Mouse (Mus musculus): ENCODE measurements around the gene Capn2.

The Capn2 gene

GRCm38 (mm10) chr1:182501815-182502405, 15.5 kb downstream of the Capn2 start:
- no peak for DNase-seq (ENCODE audit: low read depth, low spot score)

- peak; percentile 57 for DNase-seq (ENCODE audit: low read depth, low spot score)
These were observed 16.6 kb downstream of the Capn2 start for GRCm38 (mm10) chr1:182500843-182501242.

- no peak for DNase-seq (ENCODE audit: low read depth, low spot score)
These were observed 17.2 kb downstream of the Capn2 start for GRCm38 (mm10) chr1:182500224-182500623.

GRCm38 (mm10) chr1:182499443-182500089, 17.8 kb downstream of the Capn2 start:
- no peak for DNase-seq (ENCODE audit: low read depth, low spot score)

GRCm38 (mm10) chr1:182497736-182498135, 19.7 kb downstream of the Capn2 start:
- no peak for DNase-seq (ENCODE audit: low read depth, low spot score)

- no peak for DNase-seq (ENCODE audit: low read depth, low spot score)
These were observed 20.7 kb downstream of the Capn2 start for GRCm38 (mm10) chr1:182496685-182497084.

- DNase-seq (ENCODE audit: low read depth, low spot score), result no peak
These were observed 22.9 kb downstream of the Capn2 start for GRCm38 (mm10) chr1:182494285-182495145.

- no peak for DNase-seq (ENCODE audit: low read depth, low spot score)
These were observed 25.6 kb downstream of the Capn2 start for GRCm38 (mm10) chr1:182491839-182492238.

- DNase-seq (ENCODE audit: low read depth, low spot score), result no peak
These were observed 26.8 kb downstream of the Capn2 start for GRCm38 (mm10) chr1:182490568-182490967.

GRCm38 (mm10) chr1:182489803-182490452, 27.5 kb downstream of the Capn2 start:
- DNase-seq (ENCODE audit: low read depth, low spot score), result peak; percentile 94

GRCm38 (mm10) chr1:182488503-182488902, 28.9 kb downstream of the Capn2 start:
- no peak for DNase-seq (ENCODE audit: low read depth, low spot score)

- DNase-seq (ENCODE audit: low read depth, low spot score), result peak; percentile 15
These were observed 33.5 kb downstream of the Capn2 start for GRCm38 (mm10) chr1:182483910-182484274.

GRCm38 (mm10) chr1:182482991-182483909, 34.2 kb downstream of the Capn2 start:
- DNase-seq (ENCODE audit: low read depth, low spot score), result peak; percentile 54

GRCm38 (mm10) chr1:182481646-182482295, 35.6 kb downstream of the Capn2 start:
- DNase-seq (ENCODE audit: low read depth, low spot score), result no peak

- DNase-seq (ENCODE audit: low read depth, low spot score), result no peak
These were observed 36.3 kb downstream of the Capn2 start for GRCm38 (mm10) chr1:182481138-182481537.

- no peak for DNase-seq (ENCODE audit: low read depth, low spot score)
These were observed 38.5 kb downstream of the Capn2 start for GRCm38 (mm10) chr1:182478935-182479334.

- peak; percentile 25 for DNase-seq (ENCODE audit: low read depth, low spot score)
These were observed 42.2 kb downstream of the Capn2 start for GRCm38 (mm10) chr1:182475005-182475796.

- peak; percentile 13 for DNase-seq (ENCODE audit: low read depth, low spot score)
These were observed 51.4 kb downstream of the Capn2 start for GRCm38 (mm10) chr1:182465978-182466377.

GRCm38 (mm10) chr1:182465309-182465708, 52.1 kb downstream of the Capn2 start:
- DNase-seq (ENCODE audit: low read depth, low spot score), result no peak

- DNase-seq (ENCODE audit: low read depth, low spot score), result peak; percentile 22
These were observed 55.6 kb downstream of the Capn2 start for GRCm38 (mm10) chr1:182461813-182462212.

Measured in ZHBTc4 (cell line).